Mouse (Mus musculus) MEL (cell line): ENCODE data around the gene Ccdc107.

Experiments
- CTCF ChIP-seq, 3 experiments: IDR thresholded peaks in 2 of 3; conservative IDR thresholded peaks in 1 of 3; 2 replicates each; pipeline ENCODE4 v1.5.1; 2011 to 2012; ENCODE audit warnings: low read length in 3 of 3, low read depth in 2 of 3, mild to moderate bottlenecking in 2 of 3, improper control_type of control experiment in 1 of 3, inconsistent platforms in 1 of 3, mixed read lengths in 1 of 3, moderate library complexity in 1 of 3; ENCODE audit not compliant: control insufficient read depth in 1 of 3, insufficient read depth in 1 of 3, poor library complexity in 1 of 3, severe bottlenecking in 1 of 3
- EP300 ChIP-seq, 2 experiments: IDR thresholded peaks; 2 replicates each; pipeline ENCODE4 v1.6.1; 2011; ENCODE audit warnings: improper control_type of control experiment in 2 of 2, low read length in 2 of 2, low read depth in 1 of 2, mild to moderate bottlenecking in 1 of 2
- GATA1 ChIP-seq: IDR thresholded peaks from 2 replicates; pipeline ENCODE4 v1.6.1; 2011; ENCODE audit warnings: low read depth, low read length, improper control_type of control experiment
- JUND ChIP-seq: IDR thresholded peaks from 2 replicates; pipeline ENCODE4 v1.6.1; 2011; ENCODE audit warnings: low read depth, mild to moderate bottlenecking, improper control_type of control experiment, low read length
- MAZ ChIP-seq: IDR thresholded peaks from 2 replicates; pipeline ENCODE4 v1.6.1; 2012; ENCODE audit warnings: low read depth, mild to moderate bottlenecking, inconsistent platforms, low read length, improper control_type of control experiment
- NRF1 ChIP-seq: IDR thresholded peaks from 2 replicates; pipeline ENCODE4 v1.6.1; 2014; ENCODE audit warnings: low read depth, mild to moderate bottlenecking, inconsistent platforms, low read length, improper control_type of control experiment, moderate library complexity; ENCODE audit not compliant: poor library complexity, insufficient read depth, severe bottlenecking
- RAD21 ChIP-seq: IDR thresholded peaks from 2 replicates; pipeline ENCODE4 v1.6.1; 2011; ENCODE audit warnings: mild to moderate bottlenecking, low read depth, low read length, improper control_type of control experiment
- SIN3A ChIP-seq: IDR thresholded peaks from 2 replicates; pipeline ENCODE4 v1.6.1; 2012; ENCODE audit warnings: low read length, improper control_type of control experiment, inconsistent platforms
- TCF12 ChIP-seq: IDR thresholded peaks from 2 replicates; pipeline ENCODE4 v1.6.1; 2014; ENCODE audit warnings: low read depth, mild to moderate bottlenecking, inconsistent platforms, low read length, improper control_type of control experiment, moderate library complexity

- no peak for TF ChIP-seq SIN3A
- no peak for TF ChIP-seq TCF12
- TF ChIP-seq GATA1, result no peak
- no peak for TF ChIP-seq NRF1
- no peak for TF ChIP-seq JUND
- no peak for TF ChIP-seq MAZ
- TF ChIP-seq CTCF (IDR thresholded peaks at IDR 0.05 in 2 of 3, conservative IDR thresholded peaks at IDR 0.05 in 1 of 3; ENCODE audit: control insufficient read depth in 1 of 3, insufficient read depth in 1 of 3, low read depth in 2 of 3, low read length in 3 of 3, poor library complexity in 1 of 3, severe bottlenecking in 1 of 3), result no peak
- no peak for TF ChIP-seq RAD21
- TF ChIP-seq EP300 (IDR thresholded peaks at IDR 0.05; ENCODE audit: low read depth in 1 of 2, low read length in 2 of 2), result no peak
Observed at GRCm38 (mm10) chr4:43447251-43447650, 45.4 kb upstream of the Ccdc107 start.
